Mouse (Mus musculus) testis, adult 2 months (tissue): ENCODE results near the gene Dnajc13. TPM values are rescaled to one million over a fixed set of nuclear protein-coding genes. Genes with fewer than 3 reads are reported as not detected.
A peak's percentile ranks its signal among the peaks of the same experiment; 100 is the strongest.

ENCODE experiments used
- H3K27ac ChIP-seq: fragments of 200-500 bp; 2 replicates; pipeline ENCODE4 v1.5.1; 2012; ENCODE audit warnings: low read depth, low read length; ENCODE audit not compliant: control insufficient read depth, insufficient read depth
- H3K27me3 ChIP-seq: fragments of 200-500 bp; 2 replicates; pipeline ENCODE4 v1.6.1; 2012; ENCODE audit warnings: mild to moderate bottlenecking, low read length, moderate library complexity; ENCODE audit not compliant: control insufficient read depth, insufficient read depth
- H3K36me3 ChIP-seq: fragments of 200-500 bp; 2 replicates; pipeline ENCODE4 v1.6.1; 2012; ENCODE audit warnings: mild to moderate bottlenecking, low read length; ENCODE audit not compliant: control insufficient read depth, insufficient read depth
- H3K4me1 ChIP-seq: fragments of 200-500 bp; 2 replicates; pipeline ENCODE4 v1.6.1; 2012; ENCODE audit warnings: low read length; ENCODE audit not compliant: control insufficient read depth, insufficient read depth
- H3K4me3 ChIP-seq: fragments of 200-500 bp; 2 replicates; pipeline ENCODE4 v1.5.1; 2012; ENCODE audit warnings: low read depth, mild to moderate bottlenecking, low read length, moderate library complexity, mixed read lengths; ENCODE audit not compliant: control insufficient read depth
- CTCF ChIP-seq: fragments of 200-500 bp; IDR thresholded peaks from 2 replicates; pipeline ENCODE4 v1.5.1; 2012; ENCODE audit warnings: low read depth, mild to moderate bottlenecking, inconsistent platforms, low read length, moderate library complexity; ENCODE audit not compliant: control insufficient read depth, insufficient read depth, insufficient replicate concordance
- POLR2A ChIP-seq: fragments of 200-500 bp; IDR thresholded peaks from 2 replicates; pipeline ENCODE4 v1.6.1; 2012; ENCODE audit warnings: low read depth, mild to moderate bottlenecking, inconsistent platforms, low read length, moderate library complexity; ENCODE audit not compliant: control insufficient read depth
- polyA plus RNA-seq: library from polyadenylated mRNA; depleted of rRNA; stranded (reverse); fragments of >200 nt; gene quantifications from 2 replicates; pipeline ENCODE4 v1.2.3, GENCODE M21; 2012

Dnajc13 gene
- polyA plus RNA-seq, 1 experiment: 26.7 TPM

DNA sequence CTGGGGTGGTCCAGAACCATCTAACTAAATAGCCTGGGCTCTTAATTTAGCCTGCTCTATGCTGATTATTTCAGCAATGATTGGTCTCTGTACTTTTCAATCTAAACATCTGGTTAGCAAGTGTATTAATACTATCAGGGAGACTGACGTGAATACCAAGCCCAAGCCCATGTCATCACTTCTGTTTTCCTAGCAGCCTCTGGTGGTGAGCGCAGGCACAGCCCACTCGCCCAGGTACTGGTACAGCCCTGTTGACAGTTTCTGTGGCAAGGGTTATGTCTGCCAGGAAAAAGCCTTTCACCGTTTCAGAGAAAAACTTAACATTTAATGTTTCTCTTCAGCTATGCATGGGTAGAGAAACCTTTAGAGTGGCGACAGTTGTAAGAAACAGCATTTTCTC is 98.5 kb downstream of the Dnajc13 start:
- H3K27me3 ChIP-seq: no peaks in the 10 kb centered on the region
- no peaks in the 10 kb centered on the region for H3K4me1 ChIP-seq
- no peak overlapping the region for H3K27ac ChIP-seq
- H3K36me3 ChIP-seq: peaks cover 6% of the 10 kb centered on the region
- TF ChIP-seq POLR2A (no peak), CTCF (no peak)
- H3K4me3 ChIP-seq: no peak overlapping the region

GRCm38 (mm10) chr9:104161117-104161516 is 101.6 kb downstream of the Dnajc13 start:
- H3K36me3 ChIP-seq: peaks cover 7% of the 10 kb centered on the region
- H3K4me1 ChIP-seq: no peaks in the 10 kb centered on the region
- H3K27me3 ChIP-seq: no peaks in the 10 kb centered on the region
- no peak overlapping the region for H3K4me3 ChIP-seq
- no peak overlapping the region for H3K27ac ChIP-seq
- no peak for TF ChIP-seq CTCF
- no peak for TF ChIP-seq POLR2A

GRCm38 (mm10) chr9:104157291-104157690 is 105.4 kb downstream of the Dnajc13 start:
- no peak for TF ChIP-seq POLR2A
- TF ChIP-seq CTCF: no peak
- no peaks in the 10 kb centered on the region for H3K27me3 ChIP-seq
- H3K4me3 ChIP-seq: peak overlapping the region; percentile 58
- H3K27ac ChIP-seq: no peak overlapping the region
- H3K4me1 ChIP-seq: no peaks in the 10 kb centered on the region
- H3K36me3 ChIP-seq: peaks cover 5% of the 10 kb centered on the region

DNA sequence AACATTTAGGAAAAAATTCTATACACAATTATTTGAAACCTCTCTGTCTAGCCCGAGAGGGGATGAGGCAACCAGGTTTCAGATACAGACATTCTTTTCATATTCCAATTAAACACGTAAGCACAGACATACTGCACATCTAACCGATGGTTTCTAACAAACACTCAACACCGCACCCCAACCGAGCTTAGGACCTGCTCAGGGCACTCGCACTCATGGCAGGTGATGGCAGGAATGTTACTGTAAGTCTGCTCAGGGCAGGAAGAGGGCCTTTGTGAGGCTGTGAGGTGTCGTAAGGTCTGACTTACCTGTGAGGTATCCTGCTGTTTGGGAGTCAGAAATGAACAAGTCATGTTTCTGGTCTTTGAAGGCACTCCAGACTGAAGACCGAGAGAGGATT is 106.2 kb downstream of the Dnajc13 start:
- Histone ChIP-seq H3K27me3 (no peaks in the 10 kb centered on the region), H3K4me1 (no peaks in the 10 kb centered on the region), H3K36me3 (peaks cover 5% of the 10 kb centered on the region), H3K4me3 (peak overlapping the region; percentile 58), H3K27ac (no peak overlapping the region)
- TF ChIP-seq POLR2A (no peak), CTCF (no peak)

DNA sequence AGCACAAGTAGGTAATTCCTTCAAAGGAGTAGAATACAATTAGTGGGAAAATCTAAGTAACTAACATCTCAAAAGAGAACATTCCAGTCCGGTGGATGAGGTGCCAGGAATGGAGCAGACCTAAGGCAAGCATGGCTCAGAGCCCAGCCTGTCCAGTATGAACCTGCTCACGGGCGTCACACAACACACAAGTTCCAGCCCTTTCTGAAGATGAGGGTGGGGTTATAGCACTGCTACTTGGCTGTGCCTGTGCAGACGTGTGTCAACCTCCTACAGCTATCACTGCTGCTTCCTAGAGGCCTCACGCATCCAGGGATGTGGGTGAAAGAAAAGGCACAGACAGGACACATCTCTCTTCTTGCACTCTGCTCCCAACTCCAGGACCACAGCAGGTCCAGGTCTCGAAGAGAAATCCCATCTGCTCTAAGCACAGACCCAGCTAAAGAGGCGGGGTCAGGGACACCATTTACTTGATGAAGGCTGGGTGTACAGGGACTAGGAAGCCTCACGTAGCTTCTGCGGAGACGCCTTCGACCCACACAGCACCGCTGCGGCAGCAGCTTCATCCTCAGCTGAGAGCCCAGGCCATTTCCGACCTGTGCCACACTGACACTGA is 107.5 kb downstream of the Dnajc13 start:
- no peaks in the 10 kb centered on the region for H3K4me1 ChIP-seq
- H3K27ac ChIP-seq: no peak overlapping the region
- H3K4me3 ChIP-seq: no peak overlapping the region
- H3K36me3 ChIP-seq: peaks cover 3% of the 10 kb centered on the region; the same call in 1 of the 2 replicates
- H3K27me3 ChIP-seq: no peaks in the 10 kb centered on the region
- TF ChIP-seq POLR2A: no peak
- no peak for TF ChIP-seq CTCF

DNA sequence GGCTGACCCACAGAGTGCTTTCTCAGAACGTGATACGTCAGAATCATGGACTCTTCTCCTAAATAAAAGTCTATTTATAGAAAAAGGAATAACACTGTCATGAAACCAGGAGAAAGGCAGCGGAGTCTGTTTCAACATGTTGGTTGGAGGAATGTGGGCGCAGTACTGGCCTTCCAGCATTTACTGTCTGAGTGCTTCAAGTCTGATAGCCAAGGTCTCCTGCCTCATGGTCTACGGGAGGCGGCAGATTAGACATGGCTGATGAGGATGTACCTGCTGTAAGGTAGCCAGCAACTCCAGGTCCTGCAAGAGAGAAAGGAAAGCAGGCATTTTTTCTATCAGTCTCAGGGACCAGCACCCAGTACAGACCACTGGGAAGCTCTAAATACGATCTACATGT is 110.6 kb downstream of the Dnajc13 start:
- Histone ChIP-seq H3K36me3 (peaks cover 1% of the 10 kb centered on the region; the same call in 1 of the 2 replicates), H3K4me1 (no peaks in the 10 kb centered on the region), H3K4me3 (no peak overlapping the region), H3K27ac (no peak overlapping the region), H3K27me3 (no peaks in the 10 kb centered on the region)
- TF ChIP-seq CTCF: no peak
- TF ChIP-seq POLR2A: no peak

DNA sequence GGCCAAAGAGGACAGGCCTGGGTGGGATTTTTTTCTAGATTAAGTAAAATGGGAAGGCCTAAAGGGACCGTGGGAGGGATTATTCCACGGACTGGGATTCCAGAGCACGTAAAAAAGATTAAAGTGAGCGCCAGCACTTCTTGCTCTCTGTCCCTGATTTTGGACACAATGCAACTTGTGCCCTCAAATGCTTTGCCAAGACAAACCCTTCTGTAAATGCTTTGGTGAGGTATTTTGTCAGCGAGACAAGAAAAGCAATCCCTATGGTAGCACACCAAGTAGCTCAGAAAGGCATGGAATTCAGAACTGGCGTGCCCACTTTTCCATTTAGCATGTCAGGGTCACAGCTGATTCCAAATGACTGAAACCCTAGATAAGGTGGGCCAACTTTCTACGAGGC is 113.8 kb downstream of the Dnajc13 start:
- no peak overlapping the region for H3K4me3 ChIP-seq
- no peaks in the 10 kb centered on the region for H3K4me1 ChIP-seq
- no peaks in the 10 kb centered on the region for H3K27me3 ChIP-seq
- H3K27ac ChIP-seq: no peak overlapping the region
- TF ChIP-seq CTCF: no peak
- no peak for TF ChIP-seq POLR2A
- peaks cover 1% of the 10 kb centered on the region; the same call in 1 of the 2 replicates for H3K36me3 ChIP-seq

GRCm38 (mm10) chr9:104146683-104147082 is 116.0 kb downstream of the Dnajc13 start:
- H3K36me3 ChIP-seq: peaks cover under 1% of the 10 kb centered on the region; the same call in 1 of the 2 replicates
- H3K27me3 ChIP-seq: no peaks in the 10 kb centered on the region
- H3K4me1 ChIP-seq: no peaks in the 10 kb centered on the region
- no peak overlapping the region for H3K4me3 ChIP-seq
- TF ChIP-seq CTCF: no peak
- TF ChIP-seq POLR2A: no peak
- no peak overlapping the region for H3K27ac ChIP-seq
